Mouse (Mus musculus) liver, adult 2 months (tissue): ENCODE results near the gene Gadd45a. TPM values are rescaled to one million over a fixed set of nuclear protein-coding genes. Genes with fewer than 3 reads are reported as not detected.
"Not testable (repeated sequence)": the region's sequence is repeated elsewhere in the genome, so short reads cannot be mapped to it uniquely, and the experiment has no call there.

Experiments
- DNase-seq: peaks from one replicate; pipeline ENCODE4 v3.0.0-alpha.2; 2011; ENCODE audit warnings: low read depth, low spot score; ENCODE audit errors: extremely low read depth
- H3K27ac ChIP-seq: fragments of 200-500 bp; replicated peaks from 2 replicates; pipeline ENCODE4 v1.5.1; 2012; ENCODE audit warnings: low read depth, mild to moderate bottlenecking, control low read depth, inconsistent platforms, low read length; ENCODE audit not compliant: insufficient read depth
- H3K27me3 ChIP-seq: fragments of 200-500 bp; 2 replicates; pipeline ENCODE4 v1.6.1; 2012; ENCODE audit warnings: mild to moderate bottlenecking, moderate library complexity, low read length, inconsistent platforms; ENCODE audit not compliant: control insufficient read depth, insufficient read depth
- H3K36me3 ChIP-seq: fragments of 200-500 bp; 2 replicates; pipeline ENCODE4 v1.6.1; 2012; ENCODE audit warnings: low read length, inconsistent platforms; ENCODE audit not compliant: control insufficient read depth, insufficient read depth
- H3K4me1 ChIP-seq: fragments of 200-500 bp; 2 replicates; pipeline ENCODE4 v1.6.1; 2011; ENCODE audit warnings: low read length; ENCODE audit not compliant: control insufficient read depth, insufficient read depth
- H3K4me3 ChIP-seq: fragments of 200-500 bp; 2 replicates; pipeline ENCODE4 v1.5.1; 2011; ENCODE audit warnings: low read depth, mild to moderate bottlenecking, control low read depth, low read length, moderate library complexity; ENCODE audit not compliant: insufficient read depth
- H3K79me2 ChIP-seq: fragments of 200-500 bp; 2 replicates; pipeline ENCODE4 v1.6.1; 2012; ENCODE audit warnings: inconsistent platforms, mild to moderate bottlenecking, low read length, moderate library complexity; ENCODE audit not compliant: control insufficient read depth, insufficient read depth
- H3K9ac ChIP-seq: fragments of 200-500 bp; 2 replicates; pipeline ENCODE4 v1.6.1; 2012; ENCODE audit warnings: low read depth, mild to moderate bottlenecking, control low read depth, inconsistent platforms, low read length
- CTCF ChIP-seq: fragments of 200-500 bp; IDR thresholded peaks from 2 replicates; pipeline ENCODE4 v1.5.1; 2011; ENCODE audit warnings: low read depth, low read length, control low read depth
- POLR2A ChIP-seq: fragments of 200-500 bp; IDR thresholded peaks from 2 replicates; pipeline ENCODE4 v1.6.1; 2011; ENCODE audit warnings: low read length, control low read depth; ENCODE audit not compliant: insufficient read depth; ENCODE audit errors: extremely low read depth
- WGBS: fragments of 180-500 bp; shearing (Covaris S2); methylation state at CpG from one replicate; pipeline ENCODE4 v1.1.7; 2018; 5-methylcytosine and 5-hydroxymethylcytosine counted together
- polyA plus RNA-seq: library from polyadenylated mRNA; depleted of rRNA; stranded (reverse); fragments of >200 nt; gene quantifications from 2 replicates; pipeline ENCODE4 v1.2.3, GENCODE M21; 2012
- total RNA-seq: library from RNA; depleted of rRNA; stranded (reverse); fragments of >200 nt; gene quantifications from 2 replicates; pipeline ENCODE4 v1.2.3, GENCODE M21; 2014

Gadd45a gene
- total and polyA plus RNA-seq, 2 experiments, result 5.3 to 13.1 TPM

DNA sequence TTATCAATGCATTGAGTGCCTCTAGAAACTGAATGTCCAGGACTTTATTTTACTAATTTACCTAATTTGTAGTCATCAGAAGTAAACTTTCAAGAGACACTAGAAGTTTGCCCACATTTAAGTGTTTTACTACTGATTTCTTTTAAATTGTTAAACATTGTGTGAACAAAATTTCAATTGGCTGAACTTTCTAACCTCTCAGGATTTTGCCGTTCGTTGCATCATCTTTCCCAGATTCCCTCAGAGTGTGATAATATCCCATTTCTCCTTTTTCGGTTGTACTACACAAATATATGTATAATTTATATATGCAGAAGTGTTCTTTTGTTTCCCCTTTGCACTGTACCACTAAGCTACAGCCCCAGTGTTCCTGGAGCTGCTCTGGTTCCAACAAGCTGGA is 7.3 kb downstream of the Gadd45a start:
- H3K79me2 ChIP-seq, result no peaks in the 10 kb centered on the region
- H3K27ac ChIP-seq, result no peak overlapping the region
- no peak overlapping the region for H3K4me3 ChIP-seq
- TF ChIP-seq CTCF (no peak), POLR2A (no peak)
- H3K27me3 ChIP-seq, result no peaks in the 10 kb centered on the region
- no peak overlapping the region for H3K9ac ChIP-seq
- 9% methylated on average over 3 of the region's 3 CpGs for WGBS
- H3K36me3 ChIP-seq, result 0 out of 2 replicates have a peak, but pooled peaks cover 2% of the 10 kb centered on the region
- H3K4me1 ChIP-seq, result peaks cover 10% of the 10 kb centered on the region
- DNase-seq, result peak; percentile 43

DNA sequence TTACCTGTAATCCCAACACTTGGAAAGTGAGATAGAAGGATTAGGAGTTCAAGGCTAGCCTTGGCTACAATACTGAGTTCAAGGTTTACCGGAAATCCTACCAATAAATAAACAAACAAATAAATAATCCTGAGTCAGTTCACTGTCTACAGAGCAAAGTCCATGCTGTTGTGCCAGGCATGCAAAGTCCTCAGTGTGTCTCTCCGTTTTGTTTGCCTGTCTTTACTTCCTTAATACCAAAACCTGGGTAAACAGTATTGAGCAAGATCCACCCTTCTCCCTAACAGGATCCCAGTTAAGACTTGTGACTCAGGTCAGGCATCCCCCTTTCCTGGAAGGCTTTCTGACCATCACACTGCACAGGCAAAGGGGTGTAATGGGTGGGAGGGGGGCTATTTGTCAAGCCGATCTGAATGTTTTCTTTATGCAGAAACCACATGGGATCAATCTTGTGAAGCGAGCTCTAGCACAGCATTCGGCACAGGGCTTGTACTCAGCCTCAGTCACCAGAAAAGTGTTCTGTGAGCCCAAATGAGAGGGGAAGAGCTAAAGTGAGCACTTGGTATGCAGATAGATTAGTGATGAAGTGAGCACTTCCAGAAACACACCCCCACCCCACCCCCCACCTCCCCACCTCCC is 7.8 kb downstream of the Gadd45a start:
- H3K27me3 ChIP-seq, result no peaks in the 10 kb centered on the region

DNA sequence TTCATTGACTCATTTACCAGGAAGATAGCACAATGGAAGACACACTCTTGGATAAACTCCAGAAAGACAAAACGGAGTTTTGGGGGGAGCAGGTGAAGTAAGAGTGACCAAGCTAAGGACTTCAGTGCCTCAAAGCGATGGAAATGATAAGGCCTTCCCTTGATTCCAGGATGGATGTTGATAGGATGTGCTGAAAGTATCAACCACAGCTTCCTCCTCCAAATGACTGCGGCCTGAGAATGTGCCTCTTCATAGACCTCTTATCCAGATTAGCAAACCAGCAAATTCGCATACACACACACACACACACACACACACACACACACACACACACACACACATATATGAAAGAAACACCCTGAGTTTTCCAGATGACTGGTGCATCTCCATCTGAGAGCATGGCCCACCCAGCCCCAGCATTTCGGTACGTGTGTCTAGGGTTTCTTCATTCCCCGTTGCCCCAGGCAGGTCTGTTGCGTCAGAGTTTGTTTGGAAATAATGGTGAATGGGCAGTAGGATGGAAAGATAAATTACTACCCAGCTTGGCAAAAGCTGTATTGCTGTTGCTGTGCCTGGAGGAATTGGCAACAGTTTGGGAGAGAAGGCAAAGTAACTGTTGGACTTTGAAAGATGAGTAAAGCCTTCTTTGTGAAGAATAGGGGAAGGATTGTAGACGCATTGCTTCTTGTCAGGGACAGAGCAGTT is 9.7 kb downstream of the Gadd45a start:
- peak; percentile 94 for DNase-seq
- no peaks in the 10 kb centered on the region for H3K27me3 ChIP-seq
- H3K4me3 ChIP-seq, result no peak overlapping the region
- no peaks in the 10 kb centered on the region for H3K36me3 ChIP-seq
- peaks cover 10% of the 10 kb centered on the region for H3K4me1 ChIP-seq
- no peaks in the 10 kb centered on the region for H3K79me2 ChIP-seq
- no peak overlapping the region for H3K9ac ChIP-seq
- no peak for TF ChIP-seq CTCF
- no peak for TF ChIP-seq POLR2A
- WGBS, result 40% methylated on average over 9 of the region's 9 CpGs
- no peak overlapping the region for H3K27ac ChIP-seq

More for the DNA sequence above, 7.8 kb downstream of the Gadd45a start:
- H3K4me3 ChIP-seq, result no peak overlapping the region
- no peak overlapping the region for H3K9ac ChIP-seq
- H3K79me2 ChIP-seq, result no peaks in the 10 kb centered on the region
- H3K4me1 ChIP-seq, result peaks cover 10% of the 10 kb centered on the region
- DNase-seq, result peak; percentile 85
- H3K27ac ChIP-seq, result no peak overlapping the region
- 17% methylated on average over 5 of the region's 5 CpGs for WGBS
- TF ChIP-seq CTCF, result no peak
- no peaks in the 10 kb centered on the region for H3K36me3 ChIP-seq

DNA sequence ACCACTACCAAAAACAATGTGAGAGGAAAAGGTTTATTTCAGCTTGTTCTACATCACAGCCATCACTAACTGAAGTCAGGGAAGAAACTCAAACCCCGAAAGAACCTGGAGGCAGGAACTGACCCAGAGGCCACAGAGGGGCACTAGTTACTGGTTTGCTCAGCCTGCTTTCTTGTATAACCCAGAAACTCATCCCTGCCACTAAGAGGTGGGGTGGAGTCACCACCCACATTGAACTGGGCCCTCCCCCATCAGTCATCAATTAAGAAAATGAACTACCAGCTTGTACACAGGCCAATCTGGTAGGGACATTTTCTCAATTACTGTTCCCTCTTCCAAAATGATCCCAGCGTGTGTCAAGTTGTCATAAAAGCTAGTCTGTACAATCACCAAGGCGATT is 10.6 kb downstream of the Gadd45a start:
- Histone ChIP-seq H3K27ac (no peak overlapping the region), H3K4me3 (no peak overlapping the region), H3K9ac (no peak overlapping the region), H3K27me3 (no peaks in the 10 kb centered on the region), H3K36me3 (peaks cover 2% of the 10 kb centered on the region; the same call in 1 of the 2 replicates), H3K79me2 (no peaks in the 10 kb centered on the region), H3K4me1 (peaks cover 10% of the 10 kb centered on the region)
- TF ChIP-seq POLR2A (no peak), CTCF (no peak)
- 92% methylated on average over 3 of the region's 3 CpGs for WGBS
- DNase-seq, result no peak

DNA sequence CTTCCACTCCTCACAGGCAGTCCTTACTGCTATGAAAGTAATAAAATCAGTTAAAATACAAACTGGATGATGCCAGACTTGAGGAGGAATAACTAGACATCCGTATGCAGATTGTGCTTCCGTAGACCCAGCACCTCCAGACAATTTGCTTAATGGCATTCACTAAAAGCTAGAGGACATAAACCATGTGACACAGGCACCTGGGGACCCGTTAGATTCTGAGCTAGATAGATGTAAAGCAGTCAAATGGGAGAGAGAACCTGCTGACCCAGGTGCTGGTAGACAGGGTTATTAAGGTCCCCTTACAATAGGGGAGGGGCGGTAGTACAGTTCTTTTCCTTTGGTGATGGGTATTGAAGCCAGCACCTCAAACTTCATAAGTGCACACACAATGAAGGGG is 13.5 kb downstream of the Gadd45a start:
- no peak for DNase-seq
- no peaks in the 10 kb centered on the region for H3K27me3 ChIP-seq
- no peak overlapping the region for H3K9ac ChIP-seq
- no peak for TF ChIP-seq CTCF
- no peak for TF ChIP-seq POLR2A
- no peaks in the 10 kb centered on the region for H3K79me2 ChIP-seq
- 89% methylated on average over 4 of the region's 4 CpGs for WGBS
- peaks cover 5% of the 10 kb centered on the region for H3K4me1 ChIP-seq
- H3K27ac ChIP-seq, result no peak overlapping the region
- no peak overlapping the region for H3K4me3 ChIP-seq
- H3K36me3 ChIP-seq, result peaks cover 7% of the 10 kb centered on the region

DNA sequence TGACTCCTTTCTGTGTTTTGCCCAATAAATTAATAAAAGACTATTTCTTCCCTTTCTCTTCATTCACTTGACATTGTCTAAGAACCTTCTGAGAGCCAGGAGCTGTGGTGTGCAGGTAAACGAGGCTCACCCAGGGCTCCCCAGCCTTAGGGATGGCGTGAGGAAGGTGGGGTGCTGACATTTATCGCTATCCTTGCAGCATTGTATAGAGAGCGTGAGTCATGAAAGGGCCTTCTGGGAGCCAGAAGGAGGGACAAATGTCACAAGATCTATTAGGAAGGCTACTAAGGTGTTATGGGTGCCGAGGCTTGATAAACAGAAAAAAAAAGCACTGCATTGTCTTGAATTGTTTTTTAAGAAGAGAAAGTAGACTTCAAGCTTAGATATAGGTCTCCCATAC is 15.9 kb downstream of the Gadd45a start:
- WGBS, result 95% methylated on average over 5 of the region's 5 CpGs
- no peaks in the 10 kb centered on the region for H3K4me1 ChIP-seq
- H3K9ac ChIP-seq, result no peak overlapping the region
- H3K27ac ChIP-seq, result no peak overlapping the region
- no peak overlapping the region for H3K4me3 ChIP-seq
- TF ChIP-seq POLR2A, result no peak
- TF ChIP-seq CTCF, result no peak
- no peaks in the 10 kb centered on the region for H3K27me3 ChIP-seq
- no peaks in the 10 kb centered on the region for H3K79me2 ChIP-seq
- DNase-seq, result no peak
- peaks cover 12% of the 10 kb centered on the region for H3K36me3 ChIP-seq

DNA sequence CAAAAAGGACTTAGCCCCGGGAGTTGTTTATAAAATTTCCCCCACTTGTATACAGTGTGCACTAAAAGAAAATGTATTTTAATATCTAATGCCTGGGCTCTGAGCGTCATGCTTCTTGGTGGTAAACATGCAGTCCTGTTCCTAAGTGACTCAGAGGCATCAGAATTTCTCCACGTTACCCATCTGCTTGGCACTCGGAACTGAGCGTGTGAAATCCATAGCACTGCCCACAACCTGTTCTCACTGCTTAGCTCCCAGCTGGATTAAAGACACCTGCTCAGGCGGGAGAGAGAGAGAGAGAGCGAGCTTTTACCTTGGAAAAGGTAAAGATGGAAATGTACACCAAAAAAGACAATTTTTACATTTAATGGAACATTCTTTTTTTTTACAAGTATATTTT is 18.3 kb downstream of the Gadd45a start:
- DNase-seq, H3K4me3 ChIP-seq, H3K4me1 ChIP-seq, H3K27me3 ChIP-seq, H3K27ac ChIP-seq, H3K79me2 ChIP-seq, H3K9ac ChIP-seq: not testable (repeated sequence)
- peaks cover 12% of the 10 kb centered on the region for H3K36me3 ChIP-seq
- 91% methylated on average over 7 of the region's 7 CpGs for WGBS
